Mouse (Mus musculus) E14TG2a.4 (cell line): Measurements from ENCODE around the gene Dync1i2.

Experiments used
- CTCF ChIP-seq: conservative IDR thresholded peaks from 2 replicates; pipeline ENCODE4 v1.5.1; 2014; ENCODE audit warnings: low read length
- NANOG ChIP-seq: IDR thresholded peaks from 2 replicates; pipeline ENCODE4 v1.6.1; 2014; ENCODE audit warnings: borderline replicate concordance, low read length, mixed read lengths
- POU5F1 ChIP-seq: IDR thresholded peaks from 2 replicates; pipeline ENCODE4 v1.6.1; 2014; ENCODE audit warnings: low read length, borderline replicate concordance

GRCm38 (mm10) chr2:71212360-71212726 lies 837 bp downstream of the Dync1i2 start:
- TF ChIP-seq CTCF, result no peak
- TF ChIP-seq POU5F1, result no peak
- no peak for TF ChIP-seq NANOG
